Mouse (Mus musculus): Measurements from ENCODE around the gene Ap3b1.

DNA sequence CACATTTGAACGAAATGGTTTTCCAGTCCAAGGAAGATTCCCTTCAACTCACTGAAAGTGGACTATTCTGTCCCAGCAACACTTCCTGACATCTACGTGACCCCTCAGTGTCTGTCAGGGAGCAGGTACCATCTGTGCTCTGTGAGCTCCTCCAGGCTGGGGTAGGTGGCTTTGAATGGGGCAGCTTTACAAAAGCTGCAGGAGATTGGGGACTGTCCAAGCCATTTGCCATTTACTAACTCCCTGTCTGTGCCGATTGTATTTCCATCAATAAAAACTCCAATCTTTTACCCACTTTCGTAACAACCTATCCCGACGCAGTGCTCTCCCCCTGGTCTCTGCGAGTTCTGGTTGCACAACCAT, 249.1 kb downstream of the Ap3b1 start:
- TF ChIP-seq CTCF (IDR thresholded peaks at IDR 0.05; ENCODE audit: insufficient read depth, low read length) (no peak), POLR2A (IDR thresholded peaks at IDR 0.05; ENCODE audit: borderline replicate concordance, extremely low read depth, low read depth, low read length) (no peak)

All from lung, adult 2 months (tissue).